Mouse (Mus musculus) forebrain, embryonic 10.5 days (tissue): ENCODE data around the gene Ttc3. TPM values are rescaled to one million over a fixed set of nuclear protein-coding genes. Genes with fewer than 3 reads are reported as not detected.
"Not testable (repeated sequence)": the region's sequence is repeated elsewhere in the genome, so short reads cannot be mapped to it uniquely, and the experiment has no call there.

Experiments used
- DNase-seq: peaks from one replicate; pipeline ENCODE4 v3.0.0-alpha.2; 2017; ENCODE audit warnings: low spot score; ENCODE audit errors: extremely low spot score
- H3K27ac ChIP-seq: fragments of 300-500 bp; sonication (generic); 2 replicates; pipeline ENCODE4 v1.5.1; 2016; ENCODE audit warnings: mild to moderate bottlenecking
- H3K27me3 ChIP-seq: fragments of 300-500 bp; sonication (generic); 2 replicates; pipeline ENCODE4 v1.6.1; 2016; ENCODE audit warnings: mild to moderate bottlenecking; ENCODE audit not compliant: poor library complexity, severe bottlenecking
- H3K36me3 ChIP-seq: fragments of 300-500 bp; sonication (generic); replicated peaks from 2 replicates; pipeline ENCODE4 v1.6.1; 2016; ENCODE audit warnings: mild to moderate bottlenecking, moderate library complexity
- H3K4me1 ChIP-seq: fragments of 300-500 bp; sonication (generic); 2 replicates; pipeline ENCODE4 v1.6.1; 2016
- H3K4me3 ChIP-seq: fragments of 300-500 bp; sonication (generic); 2 replicates; pipeline ENCODE4 v1.5.1; 2016; ENCODE audit warnings: mild to moderate bottlenecking, moderate library complexity
- H3K9me3 ChIP-seq: fragments of 300-500 bp; sonication (generic); 2 replicates; pipeline ENCODE4 v1.6.1; 2016; ENCODE audit warnings: mild to moderate bottlenecking, moderate library complexity
- WGBS: fragments of 180-500 bp; shearing (Covaris S2); methylation state at CpG from one replicate; pipeline ENCODE4 v1.1.7; 2016; 5-methylcytosine and 5-hydroxymethylcytosine counted together
- polyA plus RNA-seq: library from polyadenylated mRNA; unstranded; fragments of >200 nt; fragmentation: Nextera tagmentation; extraction: Ambion mirVana; gene quantifications from 2 replicates; pipeline ENCODE4 v1.2.1, GENCODE M21; 2016

Ttc3 gene
- 304 and 306 TPM in 2 replicates for polyA plus RNA-seq

DNA sequence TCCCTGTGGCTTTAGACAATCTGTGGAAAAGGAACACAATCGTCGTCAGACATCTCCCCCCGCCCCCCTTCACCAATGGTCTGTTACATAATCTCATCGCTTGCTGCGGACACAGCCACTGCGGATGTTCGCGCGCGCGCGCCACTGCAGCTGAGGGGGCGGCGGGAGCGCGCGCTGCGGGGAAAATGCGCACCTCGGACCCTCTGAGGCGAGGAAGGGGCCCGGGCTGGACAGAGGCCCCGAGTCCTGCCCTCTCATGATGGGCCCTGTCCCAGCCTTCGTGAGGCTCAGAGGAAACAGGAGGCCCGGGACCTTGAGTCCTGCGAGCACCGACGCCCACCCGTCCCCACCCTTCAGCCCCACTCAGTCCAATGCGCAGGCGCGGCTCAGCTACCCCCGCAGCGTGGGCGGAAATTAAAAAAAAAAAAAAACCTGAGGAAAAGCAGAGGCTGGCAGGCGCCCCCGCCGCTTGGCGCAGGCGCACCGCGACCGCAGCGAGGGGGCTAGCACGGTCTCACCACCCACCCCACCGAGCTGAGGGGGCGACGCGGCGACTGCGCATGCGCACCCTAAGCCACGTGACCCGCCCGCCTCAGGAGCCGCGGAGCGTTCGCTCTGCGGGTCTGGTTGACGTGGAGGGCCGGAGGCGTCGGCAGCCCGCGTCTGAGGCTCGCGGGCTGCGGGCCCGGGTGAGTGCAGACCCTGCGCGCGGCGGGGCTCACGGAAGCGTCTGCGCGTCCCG lies at the start of gene Ttc3:
TSS of gene Ttc3 (plus strand) at position 446 of the 742 bp plus-strand sequence.
- under 1% methylated on average over 77 of the region's 79 CpGs for WGBS

GRCm38 (mm10) chr16:94323681-94324080 lies 46.7 kb upstream of the Ttc3 start:
- peaks cover 32% of the 10 kb centered on the region for H3K27me3 ChIP-seq
- H3K9me3 ChIP-seq, result no peaks in the 10 kb centered on the region
- peaks cover 12% of the 10 kb centered on the region for H3K4me1 ChIP-seq
- 77% methylated on average over 5 of the region's 5 CpGs for WGBS
- DNase-seq, result no peak
- no peaks in the 10 kb centered on the region for H3K36me3 ChIP-seq
- H3K27ac ChIP-seq, result no peak overlapping the region
- no peak overlapping the region for H3K4me3 ChIP-seq

More for the DNA sequence above, at the start of gene Ttc3:
- Histone ChIP-seq H3K4me1 (peaks cover 46% of the 10 kb centered on the region), H3K27me3 (no peaks in the 10 kb centered on the region), H3K27ac (peak within 1 kb of the TSS; percentile 99), H3K4me3 (peak within 1 kb of the TSS; percentile 92), H3K9me3 (no peaks in the 10 kb centered on the region), H3K36me3 (no peaks in the 10 kb centered on the region)
- DNase-seq, result peak; percentile 92

- H3K4me1 ChIP-seq, result peaks cover 35% of the 10 kb centered on the region
- no peaks in the 10 kb centered on the region for H3K36me3 ChIP-seq
- H3K27me3 ChIP-seq, result peaks cover 56% of the 10 kb centered on the region
- H3K4me3 ChIP-seq, result no peak overlapping the region
- no peak for DNase-seq
- no peaks in the 10 kb centered on the region for H3K9me3 ChIP-seq
- no peak overlapping the region for H3K27ac ChIP-seq
- 87% methylated on average over 3 of the region's 3 CpGs for WGBS
These were observed 44.4 kb upstream of the Ttc3 start for GRCm38 (mm10) chr16:94326008-94326407.

- H3K4me3 ChIP-seq, result peak within 1 kb of the TSS; percentile 61
- WGBS, result 1% methylated on average over 63 of the region's 63 CpGs
- H3K4me1 ChIP-seq, result peaks cover 35% of the 10 kb centered on the region
- peaks cover 60% of the 10 kb centered on the region for H3K27me3 ChIP-seq
- H3K9me3 ChIP-seq, result no peaks in the 10 kb centered on the region
- peak; percentile 54 for DNase-seq
- no peaks in the 10 kb centered on the region for H3K36me3 ChIP-seq
- peak within 1 kb of the TSS; percentile 83 for H3K27ac ChIP-seq
These were observed 42.4 kb upstream of the Ttc3 start, which contains the start of gene Ripply3 for GRCm38 (mm10) chr16:94327781-94328711. Gene Ripply3 (plus strand): TSS chr16:94328420.

DNA sequence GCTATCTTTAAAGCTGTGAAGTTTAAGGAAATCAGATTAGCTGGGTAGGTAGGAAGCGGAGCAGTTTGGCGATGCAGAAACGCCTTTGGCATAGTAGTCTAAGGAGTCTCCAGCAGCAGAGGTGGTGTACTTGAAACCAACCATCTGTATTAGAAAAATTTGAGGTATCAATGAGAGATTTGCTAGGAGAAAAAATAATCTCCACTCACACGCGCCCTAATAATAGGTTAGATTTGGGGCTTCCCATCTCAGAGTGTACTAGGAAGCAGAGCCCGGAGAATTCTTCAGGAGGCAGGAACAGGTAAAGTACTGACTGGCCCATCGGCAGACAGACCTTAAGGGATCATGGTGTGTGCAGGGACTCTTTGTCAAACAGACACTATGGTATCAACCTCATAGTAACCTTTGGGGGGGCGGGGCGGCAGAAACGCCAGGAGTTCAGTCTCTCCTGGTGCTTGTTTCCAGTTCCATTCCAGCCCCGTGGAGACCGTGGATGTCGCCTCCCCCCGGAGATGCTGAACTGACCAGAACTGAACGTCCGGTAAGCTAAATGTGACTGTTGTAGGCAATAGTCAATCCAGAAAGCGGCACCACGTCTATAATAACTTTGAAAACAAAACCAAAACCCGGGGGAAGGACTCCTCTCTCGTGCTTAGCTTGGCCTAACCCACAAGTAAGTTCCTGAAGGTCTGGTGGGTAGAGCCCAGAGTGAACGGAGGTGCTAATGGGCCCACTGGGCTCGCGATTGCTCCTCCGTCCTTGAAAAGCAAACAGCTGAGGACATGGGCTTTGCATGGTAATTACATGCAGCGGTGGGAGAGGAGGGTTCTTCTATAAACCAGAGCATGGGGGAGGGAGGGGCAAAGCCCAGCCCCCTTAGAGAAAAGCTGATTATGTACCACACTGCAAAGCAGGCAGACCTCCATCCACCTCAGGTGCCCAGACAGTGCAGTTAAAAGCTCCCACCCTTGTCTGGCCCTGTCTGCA lies 41.2 kb upstream of the Ttc3 start:
- Histone ChIP-seq H3K27ac (peak overlapping the region; percentile 83; the same call in 1 of the 2 replicates), H3K27me3 (peaks cover 60% of the 10 kb centered on the region), H3K9me3 (no peaks in the 10 kb centered on the region), H3K36me3 (no peaks in the 10 kb centered on the region), H3K4me3 (peak overlapping the region; percentile 61), H3K4me1 (peaks cover 35% of the 10 kb centered on the region)
- DNase-seq, result peak; percentile 33
- 6% methylated on average over 25 of the region's 25 CpGs for WGBS

- no peaks in the 10 kb centered on the region for H3K36me3 ChIP-seq
- H3K9me3 ChIP-seq, result no peaks in the 10 kb centered on the region
- peaks cover 35% of the 10 kb centered on the region for H3K4me1 ChIP-seq
- H3K27ac ChIP-seq, result peak overlapping the region; percentile 3; the same call in 1 of the 2 replicates
- no peak overlapping the region for H3K4me3 ChIP-seq
- DNase-seq, result no peak
- peaks cover 60% of the 10 kb centered on the region for H3K27me3 ChIP-seq
- WGBS, result 34% methylated on average over 5 of the region's 5 CpGs
These were observed 40.0 kb upstream of the Ttc3 start for GRCm38 (mm10) chr16:94330429-94330828.

GRCm38 (mm10) chr16:94331233-94331885 lies 39.1 kb upstream of the Ttc3 start:
- no peak overlapping the region for H3K4me3 ChIP-seq
- H3K27me3 ChIP-seq, result peaks cover 51% of the 10 kb centered on the region
- H3K9me3 ChIP-seq, result no peaks in the 10 kb centered on the region
- H3K4me1 ChIP-seq, result peaks cover 39% of the 10 kb centered on the region
- 85% methylated on average over 9 of the region's 9 CpGs for WGBS
- DNase-seq, result no peak
- no peaks in the 10 kb centered on the region for H3K36me3 ChIP-seq
- no peak overlapping the region for H3K27ac ChIP-seq

DNA sequence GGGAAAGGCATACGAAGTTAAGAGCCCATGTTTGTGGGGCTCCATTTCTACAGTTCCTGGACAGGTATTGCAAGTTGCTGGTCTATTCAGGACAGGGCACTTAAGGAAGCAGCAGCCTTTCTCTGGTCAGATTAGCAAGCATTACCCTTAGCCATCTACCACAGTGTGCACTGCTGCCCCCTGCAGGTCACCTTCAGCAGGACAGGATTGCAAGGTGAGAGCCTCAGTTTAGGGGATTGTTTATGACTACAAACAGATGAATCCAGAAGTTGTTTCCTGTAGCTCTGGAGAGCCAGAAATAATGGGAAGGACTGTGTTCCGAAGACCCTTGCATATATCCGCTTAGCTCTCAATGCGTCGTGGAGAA lies 38.5 kb upstream of the Ttc3 start:
- Histone ChIP-seq H3K27ac (no peak overlapping the region), H3K27me3 (peaks cover 46% of the 10 kb centered on the region)
- WGBS, result 61% methylated on average over 5 of the region's 5 CpGs

GRCm38 (mm10) chr16:94335656-94336055 lies 34.8 kb upstream of the Ttc3 start:
- DNase-seq, result no peak
- Histone ChIP-seq H3K27ac (no peak overlapping the region), H3K4me1 (peaks cover 7% of the 10 kb centered on the region), H3K27me3 (peaks cover 8% of the 10 kb centered on the region), H3K9me3 (no peaks in the 10 kb centered on the region), H3K4me3 (no peak overlapping the region), H3K36me3 (no peaks in the 10 kb centered on the region)
- 43% methylated on average over 5 of the region's 5 CpGs for WGBS

More for the DNA sequence above, 38.5 kb upstream of the Ttc3 start:
- H3K9me3 ChIP-seq, result no peaks in the 10 kb centered on the region
- peak; percentile 39 for DNase-seq
- H3K4me3 ChIP-seq, result no peak overlapping the region
- H3K36me3 ChIP-seq, result no peaks in the 10 kb centered on the region
- peaks cover 39% of the 10 kb centered on the region for H3K4me1 ChIP-seq

GRCm38 (mm10) chr16:94339164-94340160 lies 31.0 kb upstream of the Ttc3 start:
- H3K27ac ChIP-seq, DNase-seq, H3K27me3 ChIP-seq, H3K4me3 ChIP-seq, H3K4me1 ChIP-seq, H3K36me3 ChIP-seq, H3K9me3 ChIP-seq: not testable (repeated sequence)
- 93% methylated on average over 22 of the region's 22 CpGs for WGBS

DNA sequence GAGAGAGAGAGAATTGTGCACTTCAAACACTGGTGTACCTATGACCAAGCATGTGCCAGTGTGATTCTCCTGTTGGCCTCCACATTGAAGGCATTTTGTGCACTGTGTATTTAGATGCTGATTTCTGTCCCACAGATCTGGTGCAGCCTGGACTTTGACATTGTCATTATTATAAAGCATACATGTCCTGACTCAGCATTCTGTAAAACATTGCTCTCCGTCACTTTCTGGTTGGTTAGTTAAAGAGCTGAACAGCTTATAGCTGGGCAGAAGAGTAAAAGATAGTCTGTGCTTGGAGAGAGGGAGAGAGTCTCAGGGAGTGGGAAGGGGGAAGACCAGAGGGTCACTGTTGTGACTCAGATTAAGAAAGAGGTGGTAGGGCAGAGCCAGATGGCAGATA lies 24.7 kb upstream of the Ttc3 start:
- Histone ChIP-seq H3K4me1 (peaks cover 10% of the 10 kb centered on the region; the same call in 1 of the 2 replicates), H3K27ac (no peak overlapping the region), H3K36me3 (no peaks in the 10 kb centered on the region), H3K9me3 (no peaks in the 10 kb centered on the region), H3K27me3 (no peaks in the 10 kb centered on the region), H3K4me3 (no peak overlapping the region)
- whole genome bisulfite sequencing, result 83% methylated on average over 1 of the region's 1 CpGs
- no peak for DNase-seq
